Mouse (Mus musculus): ENCODE measurements around the gene Asb8.

DNA sequence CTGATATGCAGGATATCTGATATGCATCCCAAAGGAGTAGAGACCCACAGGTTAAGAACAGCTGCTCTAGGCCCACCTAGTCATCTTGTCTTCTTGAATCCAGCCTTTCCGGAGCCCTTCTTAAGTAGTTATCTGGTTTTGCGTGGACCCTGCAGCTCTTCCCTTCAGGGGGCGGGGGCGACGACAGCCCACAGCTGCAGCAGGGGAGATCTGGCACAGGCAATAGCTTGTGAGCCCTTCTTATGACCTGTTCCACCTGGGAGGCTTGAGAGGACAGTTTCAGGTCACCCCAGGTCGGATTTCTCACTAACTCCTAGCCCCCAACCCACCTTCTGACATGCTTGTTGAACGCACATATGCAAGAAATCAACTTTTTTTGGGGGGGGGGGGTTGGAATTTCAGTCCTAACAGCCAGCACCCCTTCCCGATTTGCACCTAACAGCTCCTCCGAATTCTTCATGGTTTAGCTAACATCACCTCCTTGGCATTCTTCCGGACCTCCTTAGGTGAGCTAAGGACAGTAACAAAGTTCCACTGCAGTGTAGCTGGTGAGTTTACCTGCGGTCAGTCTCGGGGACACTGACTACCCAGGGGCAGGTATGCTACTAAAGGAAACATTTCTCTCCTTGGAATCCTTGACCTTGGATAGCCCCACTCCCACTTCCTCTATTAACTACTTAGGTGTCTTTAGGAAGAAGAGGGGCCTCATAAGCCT lies 16.6 kb upstream of the Asb8 start:
- no peak for TF ChIP-seq CTCF (IDR thresholded peaks at IDR 0.05; ENCODE audit: low read depth)
- no peak for TF ChIP-seq EP300 (optimal IDR thresholded peaks at IDR 0.05)

All from stomach, postnatal 0 days (tissue).